Comparison of ENCODE assay signal across 7 mouse cellular contexts in the genomic region with DNA sequence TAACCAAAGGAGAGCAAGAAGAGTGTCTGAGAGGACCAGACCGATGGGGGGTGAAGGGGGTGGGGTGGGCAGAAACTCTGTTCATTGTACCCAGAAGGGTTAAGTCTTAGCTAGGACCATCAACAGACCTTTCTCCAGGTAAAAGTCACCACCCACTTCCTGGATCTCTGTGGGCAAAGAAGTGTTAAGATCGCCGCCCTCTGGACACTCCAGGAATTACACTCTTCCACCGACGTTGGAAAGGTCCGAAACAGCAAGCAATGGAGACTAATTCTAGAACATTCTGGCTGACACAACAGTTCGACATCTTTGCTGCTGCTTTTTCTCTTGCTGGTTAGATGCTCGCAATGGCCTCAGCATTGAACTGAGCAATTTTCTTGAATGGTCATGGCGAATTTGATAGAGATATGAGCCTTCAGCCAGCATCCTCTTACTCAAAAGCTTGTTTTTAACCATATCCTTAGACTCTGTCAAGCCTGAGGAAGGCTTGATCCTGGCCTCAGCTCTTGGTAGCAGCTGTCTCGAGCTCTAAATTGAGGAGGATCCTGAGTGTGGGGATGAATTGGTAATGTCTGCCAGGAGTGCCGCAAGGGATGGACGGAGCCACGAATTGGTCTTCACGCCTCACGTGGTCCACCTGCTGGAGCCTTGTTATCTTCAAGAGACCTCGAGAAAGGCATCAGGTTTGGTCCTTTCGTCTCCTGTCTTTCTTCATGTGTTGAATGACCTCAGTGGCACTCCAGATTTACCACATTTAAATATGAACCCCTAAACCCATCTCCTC. TPM values are rescaled to one million over a fixed set of nuclear protein-coding genes. Genes with fewer than 3 reads are reported as not detected.
A peak's percentile ranks its signal among the peaks of the same experiment; 100 is the strongest.
DNase-seq lines count a peak whose midpoint lies in the region; ATAC-seq and TF ChIP-seq lines count a peak whose summit lies in the region.

No protein-coding gene starts in this region.

- dilution Hi-C loops in CH12.LX (cut with MboI; ENCODE audit: extremely low pct_ligation_motif_present, extremely low pct_unique_long_range_greater_than_20kb, low sequenced_read_pairs): no loop called here

- peak; percentile 81 to 92 for TF ChIP-seq CTCF in CH12.LX (conservative IDR thresholded peaks at IDR 0.05 in 1 of 2, IDR thresholded peaks at IDR 0.05 in 1 of 2; ENCODE audit: low read depth in 2 of 2, low read length in 2 of 2)

- H3K4me1 ChIP-seq in kidney, embryonic 14.5 days (ENCODE audit: control insufficient read depth, insufficient read depth, low read length): no peaks in the 10 kb centered on the region
- H3K4me1 ChIP-seq in CH12.LX (ENCODE audit: control insufficient read depth in 1 of 2, insufficient read depth in 2 of 2): peaks cover 0 to 32% of the 10 kb centered on the region in 2 experiments; a peak in 2 of 4 replicates

- no peaks in the 10 kb centered on the region for H3K36me3 ChIP-seq in kidney, embryonic 14.5 days (ENCODE audit: control insufficient read depth, insufficient read depth, low read length)
- H3K36me3 ChIP-seq in CH12.LX (replicated peaks in 1 of 2; ENCODE audit: control insufficient read depth in 1 of 2, insufficient read depth in 1 of 2, low read length in 1 of 2): no peaks in the 10 kb centered on the region

- no peak for TF ChIP-seq EP300 in CH12.LX (IDR thresholded peaks at IDR 0.05; ENCODE audit: low read length)

- no peak overlapping the region for H3K27ac ChIP-seq in kidney, embryonic 14.5 days (ENCODE audit: low read depth, low read length)
- H3K27ac ChIP-seq in CH12.LX (ENCODE audit: insufficient read depth, low read depth): no peak overlapping the region

- no peak overlapping the region for H3K4me3 ChIP-seq in kidney, embryonic 14.5 days (ENCODE audit: low read length)
- no peak overlapping the region for H3K4me3 ChIP-seq in CH12.LX (replicated peaks in 1 of 3; ENCODE audit: low read depth in 2 of 3, low read length in 2 of 3, poor library complexity in 1 of 3)

- no peak for TF ChIP-seq POLR2A in CH12.LX (IDR thresholded peaks at IDR 0.05; ENCODE audit: low read depth, low read length)

- H3K79me2 ChIP-seq in CH12.LX (replicated peaks; ENCODE audit: control insufficient read depth, extremely low read depth, insufficient read depth, poor library complexity, severe bottlenecking): no peaks in the 10 kb centered on the region

- H3K4me2 ChIP-seq in kidney, embryonic 14.5 days (replicated peaks; ENCODE audit: low read depth, low read length): no peak overlapping the region
- H3K4me2 ChIP-seq in CH12.LX (ENCODE audit: insufficient read depth, low read depth, poor library complexity, severe bottlenecking): peak overlapping the region; percentile 46

- no peak overlapping the region for H3K9ac ChIP-seq in kidney, embryonic 14.5 days (ENCODE audit: low read depth, low read length)
- no peak overlapping the region for H3K9ac ChIP-seq in CH12.LX (ENCODE audit: insufficient read depth, low read depth)

- peak; percentile 67 for DNase-seq in kidney, adult 18-20 months
- DNase-seq in CH12.LX (ENCODE audit: extremely low read depth): peak; percentile 61
- peak; percentile 86 for DNase-seq in R1 (ENCODE audit: low read depth, low spot score)
- peak; percentile 58 for DNase-seq in forelimb bud, embryonic 11.5 days (ENCODE audit: low read depth, low spot score)
- peak; percentile 53 for DNase-seq in lung, postnatal 25 days (ENCODE audit: low spot score)
- peak; percentile 69 for DNase-seq in thymus, postnatal 0 days (ENCODE audit: low spot score)

- ATAC-seq in kidney, embryonic 14.5 days (ENCODE audit: low FRiP score, low TSS enrichment): no peak

- H3K27me3 ChIP-seq in kidney, embryonic 14.5 days (ENCODE audit: control insufficient read depth, insufficient read depth, low read length): no peaks in the 10 kb centered on the region
- H3K27me3 ChIP-seq in CH12.LX (replicated peaks): peaks cover 27% of the 10 kb centered on the region

- WGBS in kidney, embryonic 14.5 days: 51% methylated on average over 17 of the region's 17 CpGs

- peak; percentile 73 for TF ChIP-seq RAD21 in CH12.LX (IDR thresholded peaks at IDR 0.05; ENCODE audit: low read depth, low read length)

- no peaks in the 10 kb centered on the region for H3K9me3 ChIP-seq in kidney, embryonic 14.5 days (ENCODE audit: control insufficient read depth, low read length)
- peaks cover 2% of the 10 kb centered on the region for H3K9me3 ChIP-seq in CH12.LX (replicated peaks; ENCODE audit: low read length)

- in situ Hi-C loops in CH12.LX (cut with MboI; ENCODE audit: low pct_ligation_motif_present, low pct_unique_long_range_greater_than_20kb, low sequenced_read_pairs): loop anchor here (5.0 kb wide), 1 partner anchor 154 kb away; no protein-coding TSS in a partner anchor

TF ChIP-seq in CH12.LX, 34 proteins besides CTCF, POLR2A, EP300 and RAD21:
- TF ChIP-seq ZC3H11A (IDR thresholded peaks at IDR 0.05; ENCODE audit: low read depth, low read length): peak; percentile 8; the same call in 1 of the 2 replicates
- TF ChIP-seq ELF1 (IDR thresholded peaks at IDR 0.05; ENCODE audit: low read depth, low read length): peak; percentile 87
- TF ChIP-seq USF2 (conservative IDR thresholded peaks at IDR 0.05; ENCODE audit: low read depth, low read length): peak; percentile 26; the same call in 1 of the 2 replicates
- TF ChIP-seq ETS1 (conservative IDR thresholded peaks at IDR 0.05; ENCODE audit: low read depth, low read length): no peak
- TF ChIP-seq POLR2AphosphoS2 (IDR thresholded peaks at IDR 0.05; ENCODE audit: low read depth, low read length): no peak
- no peak for TF ChIP-seq ZNF384 (IDR thresholded peaks at IDR 0.05; ENCODE audit: low read depth, low read length)
- TF ChIP-seq CHD2 (IDR thresholded peaks at IDR 0.05; ENCODE audit: low read length): no peak
- no peak for TF ChIP-seq MEF2A (IDR thresholded peaks at IDR 0.05; ENCODE audit: borderline replicate concordance, low read depth, low read length)
- no peak for TF ChIP-seq HCFC1 (IDR thresholded peaks at IDR 0.05; ENCODE audit: low read depth, low read length)
- peak; percentile 45; the same call in 1 of the 2 replicates for TF ChIP-seq MAX (IDR thresholded peaks at IDR 0.05; ENCODE audit: low read length)
- TF ChIP-seq UBTF (IDR thresholded peaks at IDR 0.05; ENCODE audit: low read depth, low read length): no peak
- TF ChIP-seq SMC3 (IDR thresholded peaks at IDR 0.05; ENCODE audit: low read depth, low read length): peak; percentile 87
- peak; percentile 29 for TF ChIP-seq USF1 (IDR thresholded peaks at IDR 0.05; ENCODE audit: low read depth, low read length)
- no peak for TF ChIP-seq CHD1 (IDR thresholded peaks at IDR 0.05; ENCODE audit: low read depth, low read length)
- no peak for TF ChIP-seq PAX5 (IDR thresholded peaks at IDR 0.05; ENCODE audit: low read length)
- no peak for TF ChIP-seq MAZ (IDR thresholded peaks at IDR 0.05; ENCODE audit: low read depth, low read length)
- TF ChIP-seq MYC (IDR thresholded peaks at IDR 0.05; ENCODE audit: low read depth, low read length): no peak

RNA-seq across cellular contexts. Expression of a gene that starts 19.7 kb away (rescaled TPM):
- 0.46 and 1.1 TPM in 2 replicates for polyA plus RNA-seq in kidney, embryonic 14.5 days (2014; fragmentation: Nextera tagmentation; extraction: Ambion mirVana)
- total RNA-seq in CH12.LX (2012; rRNA removed): 0.04 TPM in 1 of 2 replicates, not detected in the other
- not detected in 2 replicates for total RNA-seq in CH12.LX (2014; rRNA removed)
- polyA plus RNA-seq in CH12.LX (2012; ENCODE audit: insufficient read length, low read depth): not detected in 2 replicates
- 0.24 and 0.29 TPM in 2 replicates for polyA plus RNA-seq in thymus, postnatal 0 days (2015; fragmentation: Nextera tagmentation; extraction: Ambion mirVana)
